Mouse (Mus musculus): ENCODE results near the gene 3100002H09Rik.

DNA sequence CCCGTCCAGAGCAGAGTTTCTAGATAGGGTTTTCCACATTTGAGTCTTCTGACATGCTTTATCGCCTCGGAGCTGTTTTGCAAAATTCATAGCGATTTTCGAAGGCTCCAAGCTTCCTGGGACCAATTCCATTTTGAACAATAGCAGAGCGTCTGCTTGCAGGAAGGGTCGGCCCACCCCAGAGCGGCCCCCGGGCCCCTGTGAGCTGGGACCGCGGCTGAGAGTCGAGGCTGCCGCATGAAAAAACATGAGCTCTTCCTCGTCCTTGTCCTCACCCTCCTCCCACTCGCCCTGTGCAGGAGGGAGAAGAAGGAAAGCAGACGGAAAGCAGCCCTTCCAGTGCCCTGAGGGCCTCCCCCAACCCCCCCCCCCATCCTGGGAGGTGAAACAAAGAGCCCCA, 8.0 kb upstream of the 3100002H09Rik start:
- TF ChIP-seq CTCF (IDR thresholded peaks at IDR 0.05; ENCODE audit: borderline replicate concordance, extremely low read depth, insufficient read depth, insufficient read length) (no peak), POLR2A (IDR thresholded peaks at IDR 0.05; ENCODE audit: borderline replicate concordance, extremely low read depth, insufficient read depth, insufficient read length, poor library complexity, severe bottlenecking) (no peak)
